Mouse (Mus musculus) left cerebral cortex, adult 8-10 months (tissue): ENCODE data around the gene Gm3317. TPM values are rescaled to one million over a fixed set of nuclear protein-coding genes. Genes with fewer than 3 reads are reported as not detected.
"Not testable (repeated sequence)": the region's sequence is repeated elsewhere in the genome, so short reads cannot be mapped to it uniquely, and the experiment has no call there.

Source experiments
- DNase-seq, 2 experiments: peaks; one replicate each; pipeline ENCODE4 v3.0.0; 2022; ENCODE audit warnings: low spot score in 2 of 2
- total RNA-seq, 4 experiments: library from RNA; stranded (reverse); gene quantifications; 2 replicates each; pipeline ENCODE4 v1.2.4; 2022

Gene Gm3317
- not detected for total RNA-seq

DNA sequence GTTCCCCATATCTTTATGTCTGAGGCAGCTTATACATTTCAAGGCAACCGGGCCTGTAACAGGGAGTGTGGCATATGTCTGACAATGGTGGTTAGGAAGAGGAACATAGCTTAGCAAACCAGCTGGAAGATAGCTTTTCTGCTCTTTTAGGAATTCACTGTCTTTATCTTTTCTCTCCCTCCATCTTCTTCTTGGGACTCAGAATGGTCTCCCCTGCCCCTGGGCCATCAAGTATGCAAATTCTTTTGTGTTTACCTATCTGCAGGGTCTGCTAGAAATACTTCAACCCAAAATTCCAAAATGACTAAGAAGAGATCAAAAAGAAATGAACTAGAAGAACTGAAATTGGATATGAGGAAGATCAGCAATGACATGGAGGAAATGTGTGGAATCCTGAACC lies at the start of gene Gm3317:
Gene Gm3317 (plus strand): TSS at position 301 of the 400 bp plus-strand sequence.
- DNase-seq, result not testable (repeated sequence)

GRCm38 (mm10) chr14:5131219-5131618 lies 33.1 kb upstream of the Gm3317 start, which contains the start of gene Gm8279:
Gene Gm8279, plus strand, starts transcription at chr14:5131519.
- not testable (repeated sequence) for DNase-seq

DNA sequence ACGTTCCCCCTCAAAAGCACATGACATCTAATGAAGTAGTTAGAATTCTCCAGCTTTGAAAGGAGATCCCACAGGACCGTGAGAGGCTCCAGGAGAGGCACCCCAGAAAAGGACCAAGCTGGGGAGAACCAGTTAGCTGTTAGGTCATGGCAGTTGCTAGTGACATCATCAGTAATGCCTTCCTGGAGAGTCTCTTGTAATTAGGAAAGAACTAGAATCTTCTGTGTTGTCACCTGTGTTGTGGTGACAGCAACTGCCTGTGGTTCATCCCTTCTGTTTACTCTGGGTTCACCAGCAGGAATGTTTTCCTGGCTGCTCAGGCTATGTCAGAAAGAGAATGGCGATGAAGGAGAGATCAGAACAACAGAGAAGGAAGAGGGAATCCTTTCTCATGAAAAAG lies 21.2 kb downstream of the Gm3317 start, which contains the start of gene Gm8271:
Gene Gm8271 (plus strand): TSS at position 301 of the 400 bp plus-strand sequence.
- not testable (repeated sequence) for DNase-seq

Other genes with a start within 250 kb of the Gm3317 start
- not detected for gene Gm8297, start 180.6 kb upstream of the Gm3317 start, total RNA-seq
- not detected for gene Gm3298, start 148.6 kb upstream of the Gm3317 start, total RNA-seq
- not detected for gene 4930555G01Rik, start 113.9 kb upstream of the Gm3317 start, total RNA-seq
- 1 to 10 TPM in 2 of 4 experiments, under 1 TPM in 2; 0.46 to 1.9 (median 1.1) TPM for gene Gm8281, start 93.5 kb upstream of the Gm3317 start, total RNA-seq
- gene Gm8279, start 33.0 kb upstream of the Gm3317 start, total RNA-seq, result not detected
- not detected for gene Gm8271, start 21.3 kb downstream of the Gm3317 start, total RNA-seq
- gene Gm3526, start 96.0 kb downstream of the Gm3317 start, total RNA-seq, result not detected
- gene Gm3542, start 170.4 kb downstream of the Gm3317 start, total RNA-seq, result not detected
- not detected for gene Gm3500, start 224.5 kb downstream of the Gm3317 start, total RNA-seq